Mouse (Mus musculus) naive thymus-derived CD4-positive, alpha-beta T cell, adult 2 months (primary cell): ENCODE measurements at regions not wholly inside any gene's neighbourhood (a gene's known extent, or its start where the extent isn't known, plus 50 kb on each side); places are given as distances from the start of the nearest gene placed in this dataset.

Source experiments
- DNase-seq: peaks from one replicate; pipeline ENCODE4 v3.0.0-alpha.2; 2011; ENCODE audit warnings: low read depth

DNA sequence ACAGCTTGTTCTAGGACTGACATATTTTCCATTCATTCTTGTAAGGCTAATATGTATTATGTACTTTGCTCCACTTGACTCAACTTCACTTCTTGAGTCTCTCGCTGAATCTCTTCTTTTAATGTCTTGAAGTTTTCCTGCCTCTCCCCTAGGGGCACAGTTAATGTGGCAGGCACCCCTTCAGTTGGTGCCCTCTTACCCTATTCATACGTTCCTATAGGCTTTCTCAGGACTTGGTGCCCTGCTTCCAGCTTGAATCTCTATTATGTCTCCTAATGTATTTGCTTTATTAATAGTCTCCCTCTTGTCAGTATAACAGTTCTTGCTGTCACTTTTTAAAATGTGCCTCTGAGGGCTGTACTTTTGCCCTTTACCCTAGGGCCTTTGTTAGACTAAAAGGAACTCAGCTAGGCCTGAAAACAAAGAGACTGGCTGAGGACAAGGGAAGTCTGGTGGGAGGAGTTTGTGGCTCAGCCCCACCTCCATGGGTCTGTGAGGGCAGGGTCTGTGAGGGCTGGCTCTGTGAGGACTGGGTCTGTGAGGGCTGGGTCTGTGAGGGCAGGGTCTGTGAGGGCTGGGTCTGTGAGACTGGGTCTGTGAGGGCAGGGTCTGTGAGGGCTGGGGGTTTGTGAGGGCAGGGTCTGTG lies 362.9 kb upstream of the Nr5a2 start:
- DNase-seq = no peak

DNA sequence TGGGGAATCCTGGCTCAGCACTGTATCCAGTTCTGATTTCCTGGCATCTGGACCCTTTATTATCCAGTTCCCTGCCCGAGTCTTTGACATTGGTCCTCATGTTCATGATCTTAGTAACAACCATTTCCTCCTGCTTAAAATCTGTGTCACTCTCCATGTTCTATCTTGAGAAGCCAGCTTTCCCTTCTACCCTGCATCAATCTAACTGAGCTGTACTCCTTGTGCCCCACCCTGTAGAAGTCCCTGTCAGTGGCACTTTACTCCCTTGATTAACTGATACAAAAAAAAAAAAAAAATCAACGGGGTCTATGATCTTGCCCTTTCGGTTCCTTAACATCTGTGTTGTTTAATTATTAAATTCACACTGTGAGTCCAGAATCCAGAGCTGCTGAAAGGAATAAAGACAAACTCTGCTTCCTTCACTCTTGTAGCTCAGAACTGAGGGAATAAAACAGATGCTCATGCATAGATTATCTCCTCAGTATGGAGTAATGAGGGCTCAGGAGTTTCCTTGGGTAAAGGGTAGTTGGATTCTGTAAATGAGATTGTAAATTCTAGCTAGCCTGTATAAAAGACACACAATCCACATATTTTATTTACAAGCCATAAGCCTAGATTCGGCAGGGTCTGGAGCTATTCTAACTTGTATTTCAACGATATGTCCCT lies 342.6 kb upstream of the Nr5a2 start:
- DNase-seq = no peak

DNA sequence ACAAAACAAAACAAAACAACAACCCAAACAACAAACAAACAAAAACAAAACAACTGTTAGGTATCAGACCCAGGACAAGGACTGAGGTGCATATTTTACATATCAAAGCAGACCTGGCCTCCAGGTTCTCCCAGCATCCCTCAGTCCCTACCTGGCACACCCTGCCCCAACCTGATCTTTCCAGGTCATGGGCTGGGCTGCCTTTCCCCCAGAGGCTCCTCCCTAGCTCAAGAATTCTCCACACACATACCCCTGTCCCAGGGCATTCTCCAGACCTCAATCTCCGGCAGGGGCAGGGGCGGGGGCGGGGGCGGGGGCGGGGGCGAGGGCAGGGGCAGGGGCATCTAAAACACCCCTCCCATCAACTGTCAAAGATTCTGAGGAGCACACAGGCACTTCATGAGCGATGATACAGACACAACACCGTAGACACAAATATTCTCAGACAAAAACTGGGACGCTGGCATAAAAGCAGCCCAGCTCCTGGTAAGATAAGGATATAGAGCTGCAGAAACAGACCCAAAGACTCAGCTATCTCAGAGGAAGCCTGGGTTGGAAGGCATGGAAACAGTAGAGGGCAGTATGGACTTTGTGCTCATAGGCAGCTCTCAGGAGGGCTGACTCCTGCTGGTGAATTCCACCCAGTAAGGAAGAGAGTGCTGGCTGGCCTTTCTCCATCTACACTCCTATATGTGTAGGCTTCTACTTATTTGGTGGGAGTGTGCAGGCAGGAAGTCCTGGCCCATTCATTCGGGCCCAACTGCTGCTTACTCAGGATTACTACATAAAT lies 337.7 kb upstream of the Nr5a2 start:
- no peak for DNase-seq

DNA sequence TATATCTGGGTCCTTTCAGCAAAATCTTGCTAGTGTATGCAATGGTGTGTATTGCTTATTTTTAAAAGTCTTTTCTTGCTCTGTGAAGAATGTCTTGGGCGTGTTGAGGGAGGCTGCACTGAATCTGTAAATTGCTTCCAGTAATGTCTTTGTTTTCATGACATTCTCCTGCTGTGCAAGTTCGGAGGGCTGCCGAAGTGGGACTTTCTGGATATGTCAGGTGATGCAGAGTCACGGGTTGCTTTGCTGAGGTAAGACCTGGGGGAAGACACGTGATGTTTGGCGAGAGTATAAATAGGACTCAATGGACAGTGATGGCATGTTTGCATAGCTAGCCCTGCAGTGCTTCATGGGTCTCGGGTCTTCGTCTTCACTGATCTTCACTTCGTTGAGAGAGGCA lies 329.2 kb upstream of the Nr5a2 start:
- no peak for DNase-seq

DNA sequence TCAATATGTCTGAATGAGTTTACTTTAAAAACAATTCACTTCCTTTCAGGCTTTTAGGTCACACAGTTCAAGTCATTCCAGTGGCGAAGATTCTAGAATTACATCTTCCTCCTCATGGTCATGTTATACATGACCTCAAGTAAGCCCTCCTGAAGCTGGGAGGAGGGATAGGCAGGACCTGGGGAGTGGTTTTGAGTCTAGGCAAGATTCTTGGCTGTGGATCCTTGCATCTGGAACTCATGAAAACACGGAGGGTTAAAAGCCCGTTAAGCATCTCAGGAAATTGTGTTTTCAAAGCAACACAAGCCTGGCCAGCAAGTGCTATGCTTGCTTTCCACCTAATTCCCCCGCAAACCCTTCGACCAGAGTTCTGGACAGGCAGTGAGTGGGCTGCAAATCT lies 323.0 kb upstream of the Nr5a2 start:
- DNase-seq = no peak

DNA sequence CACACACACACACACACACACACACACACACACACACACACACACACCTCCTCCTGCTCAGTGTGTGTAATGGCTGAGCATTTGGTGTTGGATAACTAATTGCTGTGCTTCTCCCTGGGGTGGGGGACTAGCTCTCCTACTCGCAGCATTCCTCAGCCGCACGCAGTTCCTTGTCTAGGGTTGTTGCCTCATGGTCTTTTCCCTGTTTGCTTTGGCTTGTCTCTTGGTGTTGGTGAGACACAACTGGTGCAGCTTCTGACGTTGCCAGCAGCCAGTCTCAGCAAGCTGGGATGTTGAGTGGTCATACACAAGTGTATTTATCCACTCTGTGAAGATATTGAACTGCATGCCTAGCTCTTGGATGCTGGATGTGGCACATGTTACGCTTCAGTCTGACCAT lies 322.2 kb upstream of the Nr5a2 start:
- DNase-seq = no peak

DNA sequence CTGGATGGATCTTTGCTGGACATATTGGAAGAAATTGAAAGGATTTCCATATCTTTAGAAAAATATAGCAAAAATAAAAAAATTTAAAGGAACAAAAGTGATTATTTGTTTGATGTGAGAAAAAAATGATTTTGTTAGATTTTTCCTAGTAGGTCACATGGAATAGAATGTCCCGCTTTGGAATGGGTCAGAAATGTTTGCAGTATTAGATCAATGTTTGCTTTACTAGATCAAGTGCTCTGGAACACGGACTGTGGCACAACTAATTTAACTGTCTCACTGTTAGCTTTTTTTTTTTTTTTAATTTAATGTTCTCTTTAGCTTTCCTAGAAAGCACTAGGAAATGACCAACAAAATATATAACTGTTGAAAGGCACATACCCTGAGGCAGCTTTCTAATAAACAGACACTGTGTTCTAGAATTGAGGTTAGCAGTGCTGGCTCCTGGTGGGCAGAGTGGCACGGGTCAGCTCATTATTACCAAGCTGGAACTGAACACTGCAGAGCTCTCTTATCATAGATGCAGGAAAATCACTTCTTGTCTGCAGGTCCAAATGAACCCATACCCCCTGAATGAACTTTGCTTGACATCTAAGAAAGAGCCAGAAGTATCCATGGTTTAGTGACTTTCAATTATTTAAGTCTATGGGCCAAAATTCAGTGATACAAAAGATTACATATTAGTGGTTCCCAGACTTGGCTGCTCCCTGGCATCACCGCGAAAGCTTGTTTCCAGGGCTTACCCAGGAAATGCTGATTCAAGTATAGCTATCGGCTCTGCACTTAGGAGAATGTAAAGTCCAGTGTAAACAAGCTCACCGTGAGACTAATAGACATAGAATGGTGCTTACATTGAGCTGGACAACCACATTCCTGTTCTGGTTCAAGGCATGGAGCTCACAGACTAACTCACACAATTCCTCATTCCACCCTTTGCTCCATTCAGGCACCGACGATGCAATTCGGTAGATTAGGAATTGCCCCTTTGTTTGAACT lies 320.4 kb upstream of the Nr5a2 start:
- DNase-seq = no peak

DNA sequence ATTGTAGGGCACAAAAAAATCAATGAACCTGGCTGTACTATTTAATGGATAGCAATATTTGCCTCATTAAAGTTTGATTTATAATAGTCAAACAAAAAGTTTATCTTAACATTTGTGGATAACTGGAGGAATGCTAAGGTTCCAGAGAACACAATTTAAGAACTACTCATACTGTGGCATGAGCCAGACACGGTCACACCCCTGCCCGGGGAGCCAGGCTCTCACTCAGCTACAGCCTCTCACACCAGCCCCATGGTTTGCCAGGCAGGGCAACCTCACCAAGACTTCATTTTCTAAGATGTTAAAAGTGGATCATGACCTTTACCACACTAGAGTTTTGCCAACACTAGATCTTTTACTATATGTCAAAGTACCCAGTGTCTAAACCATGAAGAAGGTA lies 319.7 kb upstream of the Nr5a2 start:
- DNase-seq = no peak

DNA sequence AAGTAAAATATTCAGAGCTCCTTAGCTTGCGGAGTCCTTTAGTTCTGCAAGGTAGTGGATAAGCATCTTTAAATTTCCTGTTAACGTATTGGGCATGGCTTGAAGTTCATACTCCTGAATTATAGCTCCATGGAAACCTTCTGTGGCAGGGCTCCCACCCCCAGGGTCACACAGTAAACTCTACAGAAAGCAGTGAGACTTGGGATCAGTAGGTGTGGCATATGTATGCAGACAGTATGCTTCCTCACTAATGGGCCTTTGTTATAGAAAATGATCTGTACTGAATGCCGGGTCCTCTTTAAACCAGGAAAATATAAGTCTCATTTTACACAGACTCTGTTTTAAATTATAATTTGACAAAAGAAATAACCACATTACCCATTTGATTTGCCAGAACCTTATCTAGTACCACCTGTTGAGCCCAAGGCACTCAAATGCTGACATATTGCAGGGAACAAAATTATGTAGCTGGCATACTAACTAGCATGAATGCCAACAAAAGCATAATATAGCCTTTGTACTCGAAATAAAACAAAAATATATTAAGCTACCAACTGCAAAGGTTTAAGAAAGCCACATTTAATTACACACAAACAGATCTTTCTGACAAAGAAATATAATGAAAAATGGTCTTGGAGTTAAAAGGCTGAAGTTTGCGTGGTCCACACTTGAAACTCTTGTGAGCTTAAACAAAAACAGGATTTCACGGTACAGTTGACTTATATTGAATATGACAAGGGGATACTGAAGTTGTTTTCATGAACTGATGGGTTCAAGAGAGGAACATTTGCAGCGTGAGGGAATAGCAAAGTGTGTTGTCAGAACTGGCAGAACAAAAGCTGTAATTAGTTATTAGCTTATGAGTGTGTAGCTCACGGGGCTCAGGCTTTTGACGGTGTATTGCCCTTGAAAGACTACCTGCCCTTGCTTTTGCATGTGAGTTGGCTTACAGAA lies 310.7 kb upstream of the Nr5a2 start:
- DNase-seq = no peak

DNA sequence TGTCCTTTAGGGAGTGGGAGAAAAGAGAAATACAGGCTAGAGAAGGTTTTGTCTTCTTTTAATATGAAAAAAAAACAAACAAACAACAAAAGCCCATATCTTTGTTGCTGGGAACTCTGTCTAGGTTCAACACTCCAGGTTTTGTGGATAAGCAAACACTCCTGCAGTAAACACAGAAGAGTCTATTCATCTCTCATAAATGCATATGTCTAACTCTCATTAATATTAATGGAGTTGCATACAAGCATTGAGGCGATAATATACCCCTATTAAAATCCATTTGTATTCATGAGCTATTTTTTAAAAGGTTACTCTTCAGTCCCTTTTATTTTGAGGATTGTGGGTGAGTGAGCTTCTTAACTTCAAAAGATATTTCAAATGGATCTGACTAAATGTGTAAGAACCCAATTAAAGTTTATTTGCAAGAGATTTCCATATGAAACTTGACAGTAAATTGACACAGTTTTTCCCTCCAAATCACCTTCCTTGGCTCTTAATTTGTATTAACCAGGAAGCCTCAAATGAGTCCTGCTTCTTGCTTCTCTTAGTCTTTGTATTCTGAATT lies 302.6 kb upstream of the Nr5a2 start:
- no peak for DNase-seq

DNA sequence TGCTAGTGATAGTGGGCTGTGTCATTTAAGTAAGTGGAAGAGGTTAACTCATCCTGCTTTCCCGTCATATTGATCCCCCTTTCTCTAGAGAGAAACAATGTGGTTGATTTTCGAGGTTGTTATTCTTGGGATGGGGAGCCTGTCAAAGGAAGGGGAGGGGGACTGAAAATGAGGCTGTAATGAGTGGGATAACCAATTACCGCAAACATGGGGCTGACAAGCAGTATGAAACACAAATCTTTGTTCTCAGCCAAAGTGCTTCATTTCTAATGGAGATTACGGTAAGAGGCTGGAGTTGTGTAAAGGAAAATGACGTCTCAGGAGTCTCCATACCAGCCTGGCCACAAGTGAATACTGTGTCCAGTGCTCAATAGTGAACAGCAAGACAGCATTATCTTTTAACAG lies 301.9 kb upstream of the Nr5a2 start:
- no peak for DNase-seq

DNA sequence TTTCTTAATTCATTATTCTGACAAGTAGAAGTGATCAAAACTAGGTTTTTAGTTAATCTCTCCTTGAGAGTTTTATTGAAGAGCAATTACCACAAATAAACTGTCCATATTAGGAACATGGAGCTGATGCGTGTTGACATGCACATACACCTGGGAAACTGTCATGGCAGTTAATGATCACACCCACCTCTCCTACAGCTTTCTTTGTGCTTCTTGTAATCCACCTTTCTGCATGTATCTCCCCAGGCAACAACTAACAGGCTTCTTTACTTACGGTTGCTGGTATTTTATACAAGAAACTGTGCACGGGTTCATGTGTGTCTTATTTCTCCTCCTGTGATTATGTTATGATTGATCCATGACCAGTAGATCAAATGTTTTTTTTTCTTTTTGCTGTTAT lies 296.0 kb upstream of the Nr5a2 start:
- no peak for DNase-seq

DNA sequence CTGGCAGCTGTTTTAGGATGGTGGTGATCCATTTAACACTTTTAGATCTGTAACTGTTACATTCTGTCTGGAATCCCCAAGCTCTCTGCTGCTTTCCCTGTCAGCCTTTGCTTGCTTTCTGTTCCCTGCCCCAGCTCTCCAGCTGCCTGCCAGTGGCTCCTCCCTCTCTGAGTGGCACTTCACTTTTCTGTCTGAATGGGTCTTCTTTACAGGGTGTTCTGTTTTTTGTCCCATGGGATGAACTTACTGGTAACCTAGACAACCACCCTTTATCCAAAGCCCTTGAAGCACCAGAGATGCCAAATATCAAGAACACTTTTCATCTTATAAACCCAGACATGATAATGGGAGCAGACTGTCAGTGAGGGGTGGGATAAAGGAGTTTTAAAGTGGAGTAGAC lies 294.8 kb upstream of the Nr5a2 start:
- DNase-seq = no peak

DNA sequence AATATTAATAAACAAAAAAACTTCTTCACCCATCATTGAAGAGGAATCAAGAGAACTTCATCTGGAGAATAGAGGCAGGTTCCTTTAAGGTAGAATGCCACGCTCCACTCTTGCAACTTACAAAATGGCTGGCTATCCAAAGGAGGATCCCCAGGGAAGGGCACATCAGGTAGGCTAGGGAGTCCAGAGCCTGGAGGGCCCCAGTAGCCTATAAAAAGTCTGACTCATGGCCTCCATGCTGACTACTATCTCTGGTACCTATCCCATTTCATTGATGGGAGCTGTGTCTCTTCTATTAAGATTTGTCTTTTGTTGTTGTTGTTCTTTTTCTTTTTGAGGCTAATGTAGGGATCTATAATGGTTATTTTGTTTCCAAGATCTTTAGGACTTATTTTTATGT lies 294.4 kb upstream of the Nr5a2 start:
- DNase-seq = no peak

DNA sequence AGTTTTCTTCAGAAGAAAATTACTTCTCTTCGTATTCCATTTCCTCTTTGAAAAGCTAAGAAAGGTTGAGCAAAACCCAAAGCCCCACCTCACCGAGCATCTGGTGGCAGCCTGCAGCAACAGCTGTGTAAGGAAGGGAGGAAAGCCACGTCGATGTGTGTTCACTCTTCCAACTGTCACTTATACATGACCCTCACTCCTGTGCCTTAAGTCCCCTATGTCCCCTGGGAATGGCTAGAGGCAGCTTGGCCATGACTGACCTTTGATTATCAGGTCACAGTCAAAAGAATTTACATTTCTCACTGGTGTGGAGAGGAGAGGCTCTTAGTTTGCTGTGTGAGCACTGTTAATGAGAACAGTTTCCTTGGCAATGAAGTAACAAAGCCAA lies 266.8 kb upstream of the Nr5a2 start:
- DNase-seq = no peak

DNA sequence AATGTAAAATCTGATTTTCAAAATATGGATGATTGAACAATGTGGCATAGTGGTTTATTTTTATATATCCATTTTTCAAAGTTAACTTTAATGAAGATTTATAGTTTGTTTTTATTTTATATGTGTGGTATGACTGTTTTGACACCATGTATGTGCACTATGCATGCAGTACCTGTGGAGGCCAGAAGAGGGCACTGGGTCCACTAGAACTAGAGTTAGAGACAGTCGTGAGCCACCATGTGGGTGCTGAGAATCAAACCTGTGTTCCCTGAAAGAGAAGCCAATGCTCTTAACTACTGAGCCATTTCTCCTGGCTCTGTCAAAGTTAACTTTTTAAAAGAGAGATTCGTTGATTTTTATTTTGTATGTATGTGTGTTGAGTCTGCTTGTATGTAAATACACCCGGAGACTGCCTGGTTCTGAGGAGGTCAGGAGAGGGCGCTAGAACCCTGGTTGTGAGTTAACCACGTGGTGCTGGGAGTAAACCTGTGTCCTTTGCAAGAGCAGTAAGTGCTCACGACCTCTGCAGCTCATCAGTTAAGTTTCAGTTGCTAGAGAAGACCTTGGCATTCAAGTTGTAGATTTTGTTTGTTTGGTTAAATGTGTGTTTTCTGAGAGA lies 266.3 kb upstream of the Nr5a2 start:
- DNase-seq = peak; percentile 16

DNA sequence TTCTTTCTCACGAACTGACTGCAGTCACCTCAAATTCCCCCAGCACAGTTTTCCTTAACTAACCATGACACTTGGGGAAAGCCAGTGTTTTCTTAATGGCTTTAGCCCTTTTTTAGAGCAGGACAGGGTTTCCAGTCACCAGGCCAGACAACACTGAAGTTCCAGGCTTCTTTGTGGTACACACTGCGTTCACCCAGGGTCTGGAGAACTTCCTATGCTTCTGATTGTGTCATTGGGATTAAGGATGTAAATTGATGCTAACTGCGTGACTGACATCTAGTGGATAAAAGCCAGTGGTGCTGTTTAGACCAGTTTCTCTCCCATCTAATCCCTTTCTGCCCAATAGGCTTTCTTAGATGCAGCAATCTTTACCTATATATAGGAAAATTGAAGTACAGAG lies 265.2 kb upstream of the Nr5a2 start:
- no peak for DNase-seq

DNA sequence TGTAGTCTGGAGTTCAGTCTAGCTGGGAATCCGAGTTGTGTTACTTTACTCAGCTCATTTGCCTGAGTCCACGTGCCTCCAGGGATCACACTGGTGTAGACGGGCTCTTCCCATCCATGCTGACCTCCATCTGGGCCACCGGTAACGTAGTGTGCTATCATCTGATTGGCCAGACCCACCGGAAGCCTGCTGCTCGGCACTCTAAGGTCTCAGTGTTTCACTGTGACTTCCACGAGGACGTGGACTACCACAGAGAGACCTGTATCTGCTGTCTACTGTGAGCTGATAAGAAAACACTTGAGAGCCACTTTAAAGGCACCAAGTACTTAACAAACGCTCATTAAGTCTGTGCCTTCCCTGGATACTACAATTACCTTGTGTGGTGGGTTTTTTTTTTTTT lies 262.8 kb upstream of the Nr5a2 start:
- no peak for DNase-seq

DNA sequence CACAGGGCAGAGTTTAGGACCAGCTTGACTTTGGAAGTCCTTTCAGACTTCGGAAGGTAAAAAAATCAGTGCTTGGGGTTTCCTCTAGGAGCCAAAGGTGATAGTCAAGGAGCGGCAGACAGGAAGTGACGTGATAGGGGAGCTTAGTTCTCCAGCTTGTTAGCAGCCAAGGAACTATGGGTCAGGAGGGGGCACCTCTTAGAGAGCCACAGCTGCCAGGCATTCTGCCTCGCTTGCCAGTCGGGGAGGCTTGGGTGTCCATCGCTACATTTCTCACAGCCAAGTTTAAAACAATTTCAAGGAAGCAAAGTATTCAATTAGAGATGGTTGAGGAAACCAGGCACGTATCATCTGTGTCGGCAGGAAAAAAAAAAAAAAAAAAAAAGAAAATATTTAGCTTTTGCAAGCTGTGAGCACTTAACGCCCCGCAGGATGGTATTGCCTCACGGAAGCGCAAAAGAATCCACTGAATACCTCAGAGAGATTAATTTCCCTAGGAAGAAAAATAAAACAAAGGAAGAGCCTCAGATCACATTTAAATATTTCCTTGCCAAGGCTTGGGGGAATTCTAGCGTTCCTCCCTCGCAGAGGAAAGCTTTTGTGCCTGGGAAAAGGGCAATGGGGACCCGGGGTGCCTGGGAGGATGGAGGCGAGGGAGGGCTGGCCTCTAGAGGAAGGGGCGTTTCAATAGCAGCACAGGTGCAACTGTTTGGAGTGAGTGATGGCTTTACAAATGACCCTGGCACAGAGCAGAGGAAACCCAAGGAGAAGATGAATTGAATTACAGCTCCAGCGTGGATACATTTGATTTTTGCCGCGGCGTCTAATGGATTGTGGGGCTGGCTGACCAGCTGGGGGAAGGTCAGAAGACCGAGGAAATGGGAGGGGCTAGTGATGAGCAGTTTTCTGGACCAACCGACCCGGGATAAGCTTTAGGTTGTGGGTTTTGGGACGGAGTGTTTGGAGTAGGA lies 261.1 kb upstream of the Nr5a2 start:
- no peak for DNase-seq
